Mouse (Mus musculus): ENCODE data around the gene Smlr1.

- TF ChIP-seq CTCF (IDR thresholded peaks at IDR 0.05; ENCODE audit: borderline replicate concordance, extremely low read depth, insufficient read depth, insufficient read length) (no peak), POLR2A (IDR thresholded peaks at IDR 0.05; ENCODE audit: borderline replicate concordance, extremely low read depth, insufficient read depth, insufficient read length, poor library complexity, severe bottlenecking) (no peak)
Measured at GRCm38 (mm10) chr10:25526156-25526555, 9.9 kb downstream of the Smlr1 start.
